16 mouse cellular contexts compared by ENCODE assay signal in the genomic region with DNA sequence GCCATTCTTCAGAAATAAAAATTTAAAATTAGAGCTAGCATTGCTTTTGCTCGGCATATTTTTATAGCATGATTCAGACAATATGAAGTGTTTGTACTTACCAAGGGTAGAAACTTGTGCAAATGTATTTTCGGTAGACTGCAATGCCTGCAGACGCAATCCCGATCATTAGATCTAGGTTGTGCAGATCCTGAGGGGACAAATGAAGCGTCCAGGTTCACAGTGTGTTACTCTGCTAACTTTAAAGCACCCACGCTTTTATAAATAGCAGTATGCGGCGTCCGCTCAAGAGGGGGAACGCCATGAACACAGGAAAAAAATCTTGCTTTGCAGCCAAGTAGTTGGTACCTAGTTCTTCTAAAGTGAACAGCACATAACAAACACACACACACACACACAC.
"Had no signal": no experiment of that assay in that cellular context is flagged by ENCODE, and none has a peak within 500 bp of the region (broad histone marks: within the 10 kb centered on the region; RNA-seq: fewer than 3 reads in every experiment).

No protein-coding gene starts in this region.

- H3K27ac ChIP-seq: limb, embryonic 10.5 days; liver, embryonic 15.5 days; macrophage; midbrain, embryonic 15.5 days; neural tube, embryonic 13.5 days had no signal

- DNase-seq: kidney, adult 18-20 months; kidney, postnatal 10 days; kidney, postnatal 4 days; lung, adult 2 months; lung, postnatal 14 days; retina, postnatal 1 day; right cerebral cortex, postnatal 4 days; spleen, adult 18-20 months; thymus, adult 2 months; thymus, postnatal 25 days had no signal

- H3K4me3 ChIP-seq: limb, embryonic 10.5 days; liver, embryonic 15.5 days; megakaryocyte, embryonic 14.5 days; midbrain, embryonic 15.5 days; neural tube, embryonic 13.5 days had no signal
